Mouse (Mus musculus) 416B (cell line): ENCODE measurements at regions not wholly inside any gene's neighbourhood (a gene's known extent, or its start where the extent isn't known, plus 50 kb on each side); places are given as distances from the start of the nearest gene placed in this dataset.

ENCODE experiments used
- DNase-seq: peaks from one replicate; pipeline ENCODE4 v3.0.0; 2011; ENCODE audit warnings: low read depth

GRCm38 (mm10) chr4:55475409-55475808, 56.9 kb downstream of the Klf4 start:
- DNase-seq, result no peak

GRCm38 (mm10) chr4:55474044-55474788, 58.0 kb downstream of the Klf4 start:
- no peak for DNase-seq

GRCm38 (mm10) chr4:55472649-55473048, 59.6 kb downstream of the Klf4 start:
- DNase-seq, result peak; percentile 61

DNA sequence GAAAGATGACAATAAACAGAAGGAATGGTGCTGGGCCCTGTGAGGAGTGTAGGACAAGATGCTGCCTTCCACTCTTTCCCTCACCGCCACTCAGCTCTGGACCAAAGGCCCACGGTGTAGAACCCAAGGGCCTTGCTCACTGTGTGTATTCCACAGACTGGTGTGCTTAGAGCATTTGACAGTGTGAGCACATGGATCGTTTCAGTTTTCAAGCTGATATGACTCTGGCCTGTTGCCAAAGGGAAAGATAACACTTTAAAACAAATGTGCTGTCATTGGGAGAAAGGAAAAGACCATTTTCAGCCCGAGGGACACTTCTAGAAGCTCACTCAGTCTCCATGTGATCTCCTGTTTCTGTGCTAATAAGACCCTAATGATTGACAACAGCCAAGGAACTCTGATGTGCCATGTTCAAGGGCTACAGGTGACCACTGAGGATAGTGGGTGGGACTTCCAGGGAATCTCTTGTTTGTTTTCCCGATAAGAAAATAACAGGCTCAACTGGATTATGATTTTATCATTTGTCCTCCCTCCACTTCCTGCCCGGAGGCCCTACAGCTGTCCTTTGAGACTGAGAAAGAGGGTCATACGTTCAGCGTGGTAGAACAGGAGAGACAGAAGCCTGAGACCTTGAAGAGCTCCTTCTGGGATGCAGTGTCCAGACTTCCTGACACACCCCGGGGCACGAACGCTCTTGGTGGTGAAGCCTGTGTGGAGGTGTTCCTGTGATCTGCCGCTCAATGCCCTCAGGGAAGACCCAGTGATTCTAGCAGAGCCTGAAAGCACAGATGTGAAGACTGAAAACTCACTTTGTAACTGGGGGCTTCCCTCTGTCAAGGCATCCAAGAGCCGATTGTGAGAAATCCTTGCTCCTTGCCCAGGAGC, 61.2 kb downstream of the Klf4 start:
- DNase-seq, result peak; percentile 12

DNA sequence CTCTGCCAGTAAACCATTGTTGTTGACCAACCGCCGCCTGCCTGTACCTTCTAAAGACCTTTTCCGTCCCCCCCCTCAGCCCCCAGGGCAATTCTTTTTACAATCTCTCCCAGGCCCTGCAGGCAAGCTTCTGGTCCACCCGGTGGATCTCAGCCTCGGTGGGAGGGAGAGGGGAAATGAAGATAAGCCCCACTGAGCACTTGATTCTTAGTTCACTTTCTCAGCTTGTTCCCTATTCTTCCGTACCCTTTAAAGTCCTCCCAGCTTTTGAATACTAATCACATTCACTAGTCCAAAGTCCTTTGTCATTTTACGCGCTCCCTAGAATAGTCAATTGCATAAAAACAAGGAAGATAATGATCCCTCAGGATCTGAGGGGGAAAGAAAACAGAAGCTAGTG, 68.1 kb downstream of the Klf4 start:
- no peak for DNase-seq

DNA sequence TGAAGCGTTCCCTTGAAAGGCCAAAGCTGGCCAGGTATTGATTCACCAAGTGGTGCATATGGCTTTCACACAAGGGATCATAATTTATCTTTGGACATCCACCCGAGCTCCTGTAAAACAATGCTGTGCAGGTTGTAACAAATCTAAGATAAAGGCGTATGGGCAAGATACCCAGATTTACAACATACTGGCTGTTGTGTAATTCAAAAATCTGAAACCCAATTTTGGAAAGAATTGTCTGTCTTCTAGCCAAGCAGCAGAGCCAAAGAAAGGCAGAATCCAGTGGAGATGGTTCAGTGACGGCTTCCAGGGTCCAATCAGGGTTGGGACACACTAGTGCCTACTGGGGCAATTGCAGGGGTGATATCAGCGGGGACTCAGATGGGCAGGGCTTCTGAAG, 70.3 kb downstream of the Klf4 start:
- DNase-seq, result no peak

DNA sequence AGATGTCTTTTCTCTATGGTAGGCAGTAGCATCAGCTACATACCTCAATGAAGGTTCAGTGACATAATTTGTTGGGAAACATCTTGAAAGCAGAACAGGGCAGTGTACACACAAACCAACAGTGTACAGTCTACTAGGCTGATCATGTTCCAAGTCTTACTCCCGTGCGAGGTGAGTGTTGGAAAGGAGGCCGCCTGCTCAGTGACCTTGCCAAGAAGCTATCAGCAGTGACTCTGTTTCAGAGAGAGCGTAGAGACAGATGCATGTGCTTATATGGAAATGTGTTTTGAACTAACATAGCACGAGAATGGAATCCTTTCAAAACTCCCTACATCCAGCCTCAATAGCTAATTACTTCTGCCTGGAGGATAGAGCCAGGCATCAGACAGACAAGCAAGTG, 78.4 kb downstream of the Klf4 start:
- DNase-seq, result no peak

DNA sequence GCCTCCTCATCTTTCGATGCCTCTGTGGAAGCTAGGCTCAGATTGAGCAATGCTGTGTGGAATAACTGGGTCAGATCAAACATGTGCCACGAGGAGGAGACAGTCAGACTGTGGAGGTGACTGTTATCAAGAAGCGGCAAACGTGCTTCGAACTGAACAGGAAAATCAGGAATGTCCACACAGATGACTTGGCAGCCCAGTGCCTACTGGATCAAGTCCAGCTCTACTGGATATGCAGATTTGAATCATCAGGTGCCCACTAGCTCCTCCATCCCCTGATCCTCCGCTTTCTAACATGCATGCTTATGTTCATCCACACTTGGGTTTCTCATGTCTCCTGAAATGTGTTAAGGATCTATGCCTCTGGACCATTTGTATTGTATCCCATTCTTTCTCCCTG, 79.7 kb downstream of the Klf4 start:
- DNase-seq, result no peak

GRCm38 (mm10) chr4:55451711-55452110, 80.6 kb downstream of the Klf4 start:
- DNase-seq, result peak; percentile 5

GRCm38 (mm10) chr4:55451026-55451425, 81.2 kb downstream of the Klf4 start:
- DNase-seq, result peak; percentile 36

DNA sequence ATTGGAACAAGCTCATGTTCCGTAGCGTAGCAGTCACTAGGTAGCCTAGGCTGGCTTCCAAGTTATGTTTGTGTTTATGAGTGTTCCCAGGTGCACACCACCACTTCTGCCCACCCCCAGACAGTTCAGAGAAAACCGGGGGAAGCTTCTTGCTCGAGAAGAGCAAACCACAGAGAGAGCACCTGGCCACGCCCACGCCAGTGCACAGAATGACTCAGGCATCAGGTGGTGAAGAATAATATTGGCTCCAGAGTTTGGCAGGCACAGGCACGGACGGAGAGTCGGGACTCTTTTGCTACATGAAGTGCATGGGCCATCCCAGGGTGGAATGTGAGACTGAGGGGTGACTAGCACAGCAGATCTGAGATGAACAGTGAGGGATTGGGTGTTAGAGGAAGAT, 88.8 kb downstream of the Klf4 start:
- DNase-seq, result no peak

DNA sequence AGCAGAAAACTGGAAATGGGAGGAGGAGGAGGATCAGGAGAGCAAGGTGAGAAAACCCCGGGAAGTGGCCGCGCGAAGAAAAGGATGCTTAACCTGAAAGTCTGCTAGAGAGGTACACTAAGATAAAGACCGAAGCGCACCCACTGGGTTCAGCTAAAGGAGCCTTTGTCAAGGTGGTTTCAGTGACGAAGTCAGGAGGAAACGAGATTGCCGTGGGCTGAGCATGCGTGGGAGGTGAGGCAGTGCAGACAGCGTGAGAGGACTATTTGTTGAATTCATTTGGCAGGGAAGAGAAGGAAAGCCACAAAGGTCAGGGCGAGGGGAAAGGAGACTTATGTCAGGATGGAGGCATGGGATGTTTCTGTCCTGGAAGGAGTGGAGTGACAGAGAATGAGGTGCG, 90.2 kb downstream of the Klf4 start:
- DNase-seq, result no peak
